Mouse (Mus musculus) ZHBTc4 (cell line): ENCODE measurements at regions not wholly inside any gene's neighbourhood (a gene's known extent, or its start where the extent isn't known, plus 50 kb on each side); places are given as distances from the start of the nearest gene placed in this dataset.
A peak's percentile ranks its signal among the peaks of the same experiment; 100 is the strongest.

Source experiments
- DNase-seq: peaks from one replicate; pipeline ENCODE4 v3.0.0-alpha.2; 2011; ENCODE audit warnings: low read depth, low spot score

DNA sequence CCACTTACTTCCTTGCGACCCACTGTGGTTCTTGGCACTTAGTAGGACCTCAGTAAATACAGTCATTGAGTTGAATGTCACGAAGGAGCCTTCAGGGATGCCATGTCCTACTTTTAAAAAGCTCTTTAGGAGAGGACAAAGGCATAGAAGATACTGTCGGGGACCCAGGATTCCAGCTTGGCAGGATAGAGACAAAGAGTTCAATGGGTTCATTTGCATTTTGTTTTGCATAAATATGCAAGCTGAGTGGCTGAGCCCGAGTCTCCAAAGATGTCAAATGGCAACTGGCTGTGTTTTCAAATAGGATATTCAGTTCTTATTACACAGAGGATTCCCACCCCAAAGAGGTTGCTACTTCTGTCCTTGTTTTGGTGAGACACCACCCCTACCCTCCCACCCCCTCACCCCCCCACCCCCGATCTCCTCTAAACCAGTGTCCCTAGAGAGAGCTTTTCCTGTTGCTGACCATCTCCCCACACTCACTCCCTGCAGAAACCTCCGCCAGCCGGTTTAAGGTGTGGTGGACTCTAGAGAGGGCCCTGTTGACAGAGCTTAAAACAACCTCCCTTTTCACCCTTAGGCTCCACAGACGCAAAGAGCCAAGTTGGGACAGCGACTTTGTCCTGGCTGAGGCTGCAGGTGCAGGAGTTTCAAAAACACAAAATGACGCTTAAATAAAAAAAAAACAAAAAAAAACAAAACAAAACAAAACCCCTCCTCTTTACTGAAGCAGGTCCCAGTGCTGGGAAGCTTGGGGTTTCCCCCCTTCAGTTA, 57.9 kb downstream of the Sox9 start:
- DNase-seq, result peak; percentile 79

DNA sequence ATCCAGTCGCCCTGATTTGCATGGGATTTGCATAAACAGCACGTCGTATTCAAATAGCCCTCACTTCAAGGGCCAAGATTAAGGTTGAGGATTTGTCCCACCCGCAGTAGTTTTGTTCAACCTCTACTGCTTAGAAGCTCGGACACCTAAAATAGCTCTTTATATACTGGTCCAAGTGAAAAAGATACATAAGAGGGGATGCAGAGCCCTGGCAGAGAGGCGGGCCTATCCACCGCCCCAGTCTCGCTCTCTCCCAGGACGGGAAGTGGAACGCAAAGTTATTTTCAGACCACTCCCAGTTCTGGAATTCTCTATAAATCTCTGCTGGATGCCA, 58.4 kb downstream of the Sox9 start:
- peak; percentile 76 for DNase-seq

DNA sequence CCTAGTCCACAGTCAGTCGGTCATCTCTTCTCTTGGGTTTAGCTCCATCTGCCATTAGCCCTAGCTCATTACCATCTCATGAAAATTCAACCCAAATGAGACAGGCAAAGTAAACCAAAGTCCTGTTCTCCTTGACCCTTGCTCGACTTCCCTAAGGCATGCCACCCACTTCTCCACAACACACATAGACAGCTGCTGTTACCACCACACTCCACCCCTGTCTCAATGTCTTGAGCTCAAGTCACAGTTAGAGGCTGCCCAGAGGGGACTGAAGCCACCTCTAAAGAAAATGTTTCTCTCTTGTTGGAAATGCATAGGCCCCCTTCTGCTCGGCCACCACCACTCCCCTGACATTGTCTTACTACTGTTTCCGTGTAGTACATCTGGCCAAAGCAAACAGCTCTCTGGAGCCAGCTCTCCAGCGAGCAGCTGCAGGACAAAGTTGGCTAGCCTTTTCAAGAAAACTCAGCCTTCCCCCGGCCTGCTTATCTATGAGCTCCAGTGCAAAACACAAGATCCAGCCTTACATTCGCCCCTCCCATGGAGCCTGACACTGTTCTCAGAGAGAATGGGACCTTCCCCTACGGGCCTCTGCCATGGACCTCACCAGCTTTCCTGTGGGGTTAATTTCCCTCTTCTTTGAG, 62.4 kb downstream of the Sox9 start:
- peak; percentile 22 for DNase-seq

DNA sequence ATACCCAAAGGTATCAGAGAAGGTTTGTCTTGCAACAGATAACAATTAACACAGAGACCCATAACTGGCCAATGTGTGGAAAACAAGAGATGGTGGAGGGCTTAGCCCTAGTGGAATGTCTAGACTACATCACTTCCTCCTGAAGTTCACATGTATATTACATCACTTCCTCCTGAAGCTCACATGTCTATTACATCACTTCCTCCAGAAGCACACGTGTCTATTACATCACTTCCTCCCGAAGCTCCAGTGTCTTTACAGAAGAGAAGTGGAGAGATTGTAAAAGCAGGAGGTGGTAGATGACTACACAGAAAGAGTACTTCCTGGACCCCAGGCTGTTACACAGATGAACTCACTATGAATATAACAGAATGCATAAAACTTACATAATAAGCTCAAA, 65.1 kb downstream of the Sox9 start:
- no peak for DNase-seq

GRCm38 (mm10) chr11:112847851-112848250, 65.8 kb downstream of the Sox9 start:
- no peak for DNase-seq

- no peak for DNase-seq
Observed at GRCm38 (mm10) chr11:112849974-112850373, 68.0 kb downstream of the Sox9 start.

GRCm38 (mm10) chr11:112850532-112851272, 68.7 kb downstream of the Sox9 start:
- DNase-seq, result no peak

- no peak for DNase-seq
Observed at GRCm38 (mm10) chr11:112851321-112851720, 69.3 kb downstream of the Sox9 start.

DNA sequence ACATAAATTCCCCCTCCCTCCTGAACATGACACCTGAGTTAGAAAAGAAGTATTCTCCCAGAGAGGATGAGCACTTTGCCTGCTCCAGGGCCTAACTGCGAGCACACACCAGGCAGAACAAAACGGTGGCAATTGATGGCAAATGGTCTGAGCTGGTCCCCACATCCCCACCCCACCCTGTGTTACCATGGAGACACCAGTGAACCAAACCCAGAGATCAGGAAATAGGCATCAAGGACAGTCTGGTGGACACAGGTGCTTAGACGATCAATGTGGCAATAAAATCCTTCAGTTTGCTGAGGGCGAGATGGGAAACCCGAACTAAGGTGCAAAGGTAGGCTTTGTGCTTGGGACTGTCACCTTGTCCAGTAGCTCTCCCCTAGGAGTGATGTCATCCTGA, 74.0 kb downstream of the Sox9 start:
- DNase-seq, result no peak

GRCm38 (mm10) chr11:112859309-112859708, 77.3 kb downstream of the Sox9 start:
- no peak for DNase-seq

GRCm38 (mm10) chr11:112860797-112861196, 78.8 kb downstream of the Sox9 start:
- DNase-seq, result no peak

DNA sequence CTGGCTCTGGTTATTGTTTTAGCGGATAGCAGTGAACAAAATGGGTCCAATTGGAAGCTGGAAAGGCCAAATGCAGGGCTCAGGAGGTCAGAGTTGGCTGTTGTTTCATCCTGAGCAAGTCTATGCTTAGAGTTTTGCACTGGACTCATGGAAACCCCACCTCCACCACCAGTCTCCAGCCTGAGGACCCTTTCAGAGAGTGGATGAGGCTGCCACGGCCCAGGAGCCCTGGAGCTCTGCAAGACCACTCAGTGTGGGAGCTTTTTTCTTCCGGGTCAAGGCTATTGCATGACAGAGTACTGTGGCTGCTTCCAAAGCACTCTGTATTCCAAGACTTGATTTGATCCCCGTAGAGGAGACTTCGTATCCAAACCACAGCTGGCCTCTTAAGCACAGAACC, 79.2 kb downstream of the Sox9 start:
- DNase-seq, result no peak

DNA sequence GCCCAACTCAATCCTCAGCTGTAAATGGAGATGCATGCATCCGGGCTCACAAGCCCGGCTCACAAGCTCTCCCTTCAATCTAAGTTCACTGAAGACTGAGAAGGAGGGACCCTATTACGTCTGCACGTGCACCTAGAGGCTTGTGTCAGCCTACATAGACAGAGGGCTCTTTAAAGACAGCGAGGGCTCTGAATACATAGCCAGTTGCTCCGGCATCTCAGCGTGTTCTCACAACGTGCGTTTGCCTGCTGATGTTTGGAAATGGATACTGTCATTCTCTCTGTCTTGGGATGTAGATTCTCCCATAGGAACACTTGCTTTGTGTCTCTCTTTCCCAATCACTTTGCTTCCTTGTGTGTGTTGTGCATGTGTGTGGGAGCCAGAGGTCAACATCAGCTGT, 83.8 kb downstream of the Sox9 start:
- no peak for DNase-seq

DNA sequence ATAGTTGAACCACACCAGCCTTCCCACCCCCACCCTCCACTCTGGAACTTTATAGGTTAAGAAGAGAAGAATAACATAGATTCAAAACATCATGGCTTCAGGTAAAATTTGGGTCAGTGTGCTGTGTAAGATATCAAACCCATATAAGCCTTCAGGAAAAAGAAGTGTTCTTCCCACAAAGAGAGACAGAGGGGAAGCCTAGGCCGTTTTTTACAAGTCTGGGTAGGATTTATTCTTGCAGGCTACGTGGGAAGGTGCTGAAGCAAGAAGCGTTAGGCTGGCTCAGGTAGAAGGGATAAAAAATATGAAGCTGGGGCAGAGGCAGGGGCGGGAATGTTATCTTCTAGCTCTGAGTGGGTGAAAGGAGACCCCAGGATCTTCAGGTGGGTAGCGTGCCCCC, 87.5 kb downstream of the Sox9 start:
- no peak for DNase-seq

DNA sequence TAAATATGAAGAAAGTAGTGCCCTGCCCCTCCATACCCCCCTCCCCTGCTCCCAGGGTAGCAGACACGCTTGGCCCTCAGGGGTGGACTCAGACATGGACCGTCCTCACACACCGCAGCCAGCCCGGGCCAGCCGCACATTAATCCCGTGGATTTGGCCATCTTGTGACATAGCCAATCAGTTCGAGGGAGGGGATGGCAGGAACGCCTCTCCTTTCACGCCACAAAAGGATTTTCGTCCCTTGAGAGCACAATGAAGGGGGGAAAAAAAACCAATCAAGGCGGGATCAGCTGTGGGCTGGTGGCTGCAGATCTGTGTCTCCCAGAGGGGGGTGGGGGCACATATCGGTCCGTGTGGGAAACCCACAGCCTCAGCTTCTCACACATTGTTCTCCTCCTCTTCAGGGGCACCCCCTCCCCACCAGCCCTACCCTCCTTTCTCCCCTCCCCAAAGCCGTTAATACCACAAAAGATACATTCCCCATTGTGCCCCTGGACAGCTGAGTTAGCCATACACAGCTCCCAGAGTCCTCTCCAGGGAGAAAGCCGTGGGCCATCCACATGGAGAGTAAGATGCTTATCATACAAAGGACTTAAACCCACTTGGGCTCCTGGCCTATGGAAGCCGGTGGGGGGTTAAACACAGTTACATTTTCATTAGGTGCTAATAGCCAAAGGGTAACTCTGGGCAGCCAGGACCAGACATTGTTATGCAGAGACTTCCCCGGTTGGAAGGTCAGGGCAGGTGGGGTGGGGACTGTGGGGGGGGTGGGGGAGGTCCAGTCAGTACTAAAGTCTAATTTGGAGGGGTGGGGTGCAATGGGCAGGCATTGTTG, 88.4 kb downstream of the Sox9 start:
- DNase-seq, result peak; percentile 71

GRCm38 (mm10) chr11:112872677-112873367, 90.8 kb downstream of the Sox9 start:
- DNase-seq, result peak; percentile 17

- DNase-seq, result no peak
Observed at GRCm38 (mm10) chr11:112874239-112874638, 92.2 kb downstream of the Sox9 start.

DNA sequence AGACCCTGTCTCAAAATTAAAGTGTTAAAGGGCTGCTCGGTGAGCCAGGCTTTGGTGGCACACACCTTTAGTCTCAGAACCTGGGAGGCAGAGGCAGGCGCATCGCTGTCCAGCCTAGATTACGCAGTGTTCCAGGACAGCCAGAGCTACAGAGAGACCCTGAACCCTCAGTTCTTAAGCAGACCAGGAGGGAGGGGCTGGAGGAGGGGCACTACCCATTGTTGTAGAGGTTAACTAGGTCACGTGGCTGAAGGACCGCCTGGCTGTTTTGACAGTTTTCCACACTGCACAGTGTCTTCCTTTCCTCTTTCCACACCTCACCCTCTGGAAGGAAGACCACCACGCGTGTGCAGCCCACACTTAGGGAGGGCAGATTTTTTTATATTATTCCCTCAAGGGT, 94.2 kb downstream of the Sox9 start:
- DNase-seq, result peak; percentile 38

GRCm38 (mm10) chr11:112878436-112878835, 96.4 kb downstream of the Sox9 start:
- no peak for DNase-seq

- DNase-seq, result no peak
Observed at GRCm38 (mm10) chr11:112880736-112881135, 98.7 kb downstream of the Sox9 start.

DNA sequence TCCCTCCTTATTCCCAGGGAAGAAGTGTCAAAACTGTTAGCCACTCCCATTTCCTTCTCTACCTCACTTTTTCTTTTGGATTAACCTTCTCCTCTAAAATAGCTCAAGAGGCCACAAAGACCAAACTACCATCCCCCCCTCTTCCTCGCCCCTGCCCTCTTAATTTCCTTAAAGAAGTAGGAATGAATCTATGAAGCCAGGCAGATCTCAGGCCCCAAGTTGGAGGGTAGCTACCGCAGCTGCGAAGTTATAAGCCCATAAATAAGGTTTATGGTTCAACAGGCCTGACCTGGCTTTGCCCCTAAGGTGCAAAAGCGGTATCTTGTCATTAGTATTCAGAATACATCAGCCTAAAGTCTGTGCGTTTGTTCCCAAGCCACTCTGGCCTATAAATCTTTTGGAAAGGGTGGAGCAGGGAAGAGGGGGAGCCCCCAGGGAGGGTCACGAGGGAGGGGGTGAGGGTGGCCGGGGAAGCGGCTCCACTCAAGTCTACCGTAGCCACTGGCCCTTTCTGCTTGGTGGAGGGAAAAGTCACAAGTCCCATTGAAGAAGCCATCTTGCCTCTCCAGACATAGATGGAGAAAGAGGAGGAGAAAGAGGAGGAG, 103.4 kb downstream of the Sox9 start:
- no peak for DNase-seq
